Mouse (Mus musculus) neural tube, embryonic 15.5 days (tissue): ENCODE measurements at regions not wholly inside any gene's neighbourhood (a gene's known extent, or its start where the extent isn't known, plus 50 kb on each side); places are given as distances from the start of the nearest gene placed in this dataset.

Experiments
- ATAC-seq: fragments of 200-750 bp; cut with Nextera tagmentation; 2 replicates; pipeline ENCODE4 v1.8.0; 2017; ENCODE audit warnings: mild to moderate bottlenecking, moderate TSS enrichment, moderate library complexity; ENCODE audit not compliant: low FRiP score
- H3K27ac ChIP-seq: fragments of 300-500 bp; sonication (generic); replicated peaks from 2 replicates; pipeline ENCODE4 v1.5.1; 2015; ENCODE audit warnings: mild to moderate bottlenecking, inconsistent platforms
- H3K27me3 ChIP-seq: fragments of 300-500 bp; sonication (generic); replicated peaks from 2 replicates; pipeline ENCODE4 v1.6.1; 2015; ENCODE audit warnings: inconsistent platforms
- H3K36me3 ChIP-seq: fragments of 300-500 bp; sonication (generic); 2 replicates; pipeline ENCODE4 v1.6.1; 2015; ENCODE audit warnings: inconsistent platforms
- H3K4me1 ChIP-seq: fragments of 300-500 bp; sonication (generic); 2 replicates; pipeline ENCODE4 v1.6.1; 2015; ENCODE audit warnings: inconsistent platforms
- H3K4me2 ChIP-seq: fragments of 300-500 bp; sonication (generic); 2 replicates; pipeline ENCODE4 v1.6.1; 2015; ENCODE audit warnings: inconsistent platforms, mild to moderate bottlenecking, moderate library complexity
- H3K4me3 ChIP-seq: fragments of 300-500 bp; sonication (generic); replicated peaks from 2 replicates; pipeline ENCODE4 v1.5.1; 2015; ENCODE audit warnings: mild to moderate bottlenecking, inconsistent platforms
- H3K9ac ChIP-seq: fragments of 300-500 bp; sonication (generic); replicated peaks from 2 replicates; pipeline ENCODE4 v1.6.1; 2015; ENCODE audit warnings: mild to moderate bottlenecking, inconsistent platforms
- H3K9me3 ChIP-seq: fragments of 300-500 bp; sonication (generic); replicated peaks from 2 replicates; pipeline ENCODE4 v1.6.1; 2016; ENCODE audit warnings: inconsistent platforms
- WGBS: fragments of 180-500 bp; shearing (Covaris S2); methylation state at CpG from one replicate; pipeline ENCODE4 v1.1.7; 2015; ENCODE audit warnings: mixed read lengths; 5-methylcytosine and 5-hydroxymethylcytosine counted together

DNA sequence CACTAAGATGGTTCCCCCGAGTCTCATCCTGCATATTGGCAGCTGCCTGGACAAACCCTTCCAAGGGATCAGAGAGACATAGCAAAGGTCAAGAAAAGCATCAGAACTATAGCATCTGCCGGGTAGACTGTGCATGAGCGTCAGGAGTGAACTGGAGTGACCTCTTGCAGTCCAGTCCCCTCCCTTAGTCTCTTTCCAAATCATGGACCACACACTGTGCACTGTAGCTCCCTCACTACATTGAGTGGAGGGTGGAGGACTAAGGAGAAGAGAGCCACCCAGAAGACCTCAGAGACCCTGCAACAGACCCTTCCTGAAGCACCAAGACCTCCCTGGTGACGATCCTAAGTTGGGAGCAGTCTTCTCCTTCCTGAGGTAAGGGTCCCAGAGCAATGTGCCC lies 107.8 kb upstream of the Cd93 start:
- Histone ChIP-seq H3K4me1 (no peaks in the 10 kb centered on the region), H3K4me2 (no peak overlapping the region), H3K9ac (no peak overlapping the region), H3K27ac (no peak overlapping the region), H3K4me3 (no peak overlapping the region), H3K36me3 (no peaks in the 10 kb centered on the region), H3K9me3 (no peaks in the 10 kb centered on the region), H3K27me3 (no peaks in the 10 kb centered on the region)
- ATAC-seq = no peak
- 91% methylated on average over 4 of the region's 4 CpGs for WGBS

DNA sequence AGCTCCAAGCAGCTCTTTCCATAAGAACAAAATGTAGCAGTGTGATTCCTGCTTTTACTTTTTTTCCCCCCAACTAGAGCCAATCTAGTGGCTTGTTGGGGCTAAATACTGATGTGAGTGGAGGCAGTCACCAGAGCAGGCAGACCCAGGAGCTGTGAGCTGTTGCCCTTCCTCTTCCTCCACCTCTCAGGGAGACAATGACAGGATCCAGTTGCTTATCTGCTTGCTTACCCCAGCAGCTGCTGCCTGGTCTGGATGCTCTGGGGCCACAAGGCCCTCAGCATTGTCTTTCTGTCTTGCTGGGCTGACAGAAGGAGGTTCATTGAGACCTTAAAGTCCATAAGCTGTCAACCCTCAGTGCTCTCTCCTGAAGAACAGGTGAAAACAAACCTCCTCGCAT lies 106.3 kb upstream of the Cd93 start:
- no peaks in the 10 kb centered on the region for H3K4me1 ChIP-seq
- H3K27ac ChIP-seq = no peak overlapping the region
- H3K4me2 ChIP-seq = no peak overlapping the region
- H3K4me3 ChIP-seq = no peak overlapping the region
- 86% methylated on average over 1 of the region's 1 CpGs for WGBS
- H3K27me3 ChIP-seq = no peaks in the 10 kb centered on the region
- no peaks in the 10 kb centered on the region for H3K36me3 ChIP-seq
- no peaks in the 10 kb centered on the region for H3K9me3 ChIP-seq
- no peak overlapping the region for H3K9ac ChIP-seq
- no peak for ATAC-seq

DNA sequence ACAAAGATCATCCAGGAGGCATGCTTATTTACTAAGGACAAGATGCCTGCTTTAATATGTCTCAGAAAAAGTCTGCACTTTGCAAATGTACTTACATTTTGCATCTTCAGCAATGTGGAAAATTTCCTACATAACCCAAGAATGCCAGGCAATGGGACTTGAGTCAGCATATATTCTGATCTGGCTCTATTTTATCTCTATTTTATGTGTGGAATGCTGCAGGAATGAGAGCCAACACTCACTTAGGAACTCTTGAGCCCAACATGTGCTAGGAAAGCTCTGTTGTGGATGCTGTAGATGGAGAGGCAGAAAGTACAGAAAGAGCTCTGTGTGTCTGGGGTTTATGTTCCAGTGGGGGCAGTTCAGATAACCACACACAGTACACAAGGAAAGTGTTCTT lies 99.0 kb upstream of the Cd93 start:
- no peak overlapping the region for H3K4me3 ChIP-seq
- no peak overlapping the region for H3K27ac ChIP-seq
- H3K9me3 ChIP-seq = no peaks in the 10 kb centered on the region
- H3K36me3 ChIP-seq = no peaks in the 10 kb centered on the region
- H3K9ac ChIP-seq = no peak overlapping the region
- no peak for ATAC-seq
- H3K4me2 ChIP-seq = no peak overlapping the region
- no peaks in the 10 kb centered on the region for H3K27me3 ChIP-seq
- H3K4me1 ChIP-seq = no peaks in the 10 kb centered on the region

DNA sequence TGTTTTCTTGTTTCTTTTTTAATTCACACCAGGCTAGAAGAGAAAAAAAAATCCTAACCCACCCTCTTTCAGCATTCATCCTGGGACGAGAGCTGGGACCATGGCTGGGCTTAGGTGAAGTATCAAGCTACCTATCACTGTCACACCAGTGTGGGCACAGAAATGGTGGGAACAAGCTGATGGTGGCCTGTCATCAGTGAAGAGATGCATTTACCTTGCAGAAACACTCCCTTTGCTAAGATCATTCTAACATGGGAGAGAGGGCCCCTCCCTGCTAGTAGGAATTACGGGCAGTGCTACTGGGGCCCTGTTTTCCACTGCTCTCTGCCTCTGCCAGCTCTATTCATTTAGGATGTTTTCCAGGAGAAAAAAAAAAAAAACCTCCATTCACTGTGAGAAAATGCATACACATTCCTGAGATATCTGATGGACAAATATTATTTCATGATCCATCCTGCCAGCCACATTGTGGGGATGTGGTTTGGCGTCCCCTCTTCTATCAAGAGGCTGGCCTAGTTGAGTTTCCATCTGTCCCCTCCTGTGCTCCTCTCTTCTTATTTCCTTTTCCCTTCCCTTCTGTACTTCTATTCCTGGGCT lies 94.6 kb upstream of the Cd93 start:
- ATAC-seq = no peak
- H3K36me3 ChIP-seq = no peaks in the 10 kb centered on the region
- no peak overlapping the region for H3K9ac ChIP-seq
- H3K27ac ChIP-seq = no peak overlapping the region
- H3K27me3 ChIP-seq = no peaks in the 10 kb centered on the region
- 75% methylated on average over 3 of the region's 3 CpGs for WGBS
- no peak overlapping the region for H3K4me3 ChIP-seq
- H3K4me2 ChIP-seq = no peak overlapping the region
- no peaks in the 10 kb centered on the region for H3K4me1 ChIP-seq
- H3K9me3 ChIP-seq = no peaks in the 10 kb centered on the region

DNA sequence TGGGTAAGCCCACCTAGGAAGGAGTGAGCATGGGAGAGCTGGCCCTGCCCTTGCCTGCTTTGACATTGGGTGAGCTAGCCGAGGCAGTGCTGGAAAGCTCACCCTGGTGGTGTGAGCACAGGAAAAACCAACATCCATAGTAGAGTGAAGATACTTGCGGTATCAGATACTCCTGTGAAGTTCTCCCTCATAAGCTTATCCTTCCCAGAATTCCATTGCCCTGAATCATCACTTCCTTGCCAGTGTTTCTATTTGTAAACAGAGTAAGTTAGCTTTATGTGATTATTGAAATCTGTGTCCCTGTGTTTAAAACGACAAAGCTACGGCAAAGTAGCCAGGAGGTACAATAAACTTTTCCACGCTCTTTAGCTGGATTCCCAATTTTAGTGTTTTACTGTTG lies 93.9 kb upstream of the Cd93 start:
- no peak; the same call in 1 of the 2 replicates for ATAC-seq
- Histone ChIP-seq H3K4me1 (no peaks in the 10 kb centered on the region), H3K27me3 (no peaks in the 10 kb centered on the region), H3K36me3 (no peaks in the 10 kb centered on the region), H3K9me3 (no peaks in the 10 kb centered on the region), H3K9ac (no peak overlapping the region), H3K4me3 (no peak overlapping the region), H3K27ac (no peak overlapping the region), H3K4me2 (no peak overlapping the region)
- 83% methylated on average over 5 of the region's 5 CpGs for WGBS

DNA sequence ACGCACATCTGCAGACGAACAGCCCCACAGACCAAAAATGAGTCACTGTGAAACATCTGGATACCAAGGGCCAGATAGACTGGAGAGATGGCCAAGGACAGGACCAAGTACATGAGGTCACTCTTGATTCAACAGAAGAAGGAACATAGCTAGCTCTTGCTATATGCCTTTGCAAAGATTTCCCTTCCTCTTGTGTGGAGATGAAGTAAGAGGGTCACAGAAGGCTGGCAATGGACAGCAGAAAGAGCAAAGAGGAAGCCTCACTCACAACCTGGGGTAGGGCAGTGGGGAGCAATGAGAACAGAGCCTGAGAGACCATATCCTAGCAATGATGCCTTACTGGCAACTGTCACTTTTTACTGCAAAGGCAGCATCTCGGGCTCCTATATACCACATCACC lies 93.2 kb upstream of the Cd93 start:
- 89% methylated on average over 3 of the region's 3 CpGs for WGBS
- no peak overlapping the region for H3K4me2 ChIP-seq
- no peaks in the 10 kb centered on the region for H3K36me3 ChIP-seq
- H3K27ac ChIP-seq = no peak overlapping the region
- no peaks in the 10 kb centered on the region for H3K27me3 ChIP-seq
- no peaks in the 10 kb centered on the region for H3K9me3 ChIP-seq
- no peak overlapping the region for H3K4me3 ChIP-seq
- no peak for ATAC-seq
- no peak overlapping the region for H3K9ac ChIP-seq
- no peaks in the 10 kb centered on the region for H3K4me1 ChIP-seq

DNA sequence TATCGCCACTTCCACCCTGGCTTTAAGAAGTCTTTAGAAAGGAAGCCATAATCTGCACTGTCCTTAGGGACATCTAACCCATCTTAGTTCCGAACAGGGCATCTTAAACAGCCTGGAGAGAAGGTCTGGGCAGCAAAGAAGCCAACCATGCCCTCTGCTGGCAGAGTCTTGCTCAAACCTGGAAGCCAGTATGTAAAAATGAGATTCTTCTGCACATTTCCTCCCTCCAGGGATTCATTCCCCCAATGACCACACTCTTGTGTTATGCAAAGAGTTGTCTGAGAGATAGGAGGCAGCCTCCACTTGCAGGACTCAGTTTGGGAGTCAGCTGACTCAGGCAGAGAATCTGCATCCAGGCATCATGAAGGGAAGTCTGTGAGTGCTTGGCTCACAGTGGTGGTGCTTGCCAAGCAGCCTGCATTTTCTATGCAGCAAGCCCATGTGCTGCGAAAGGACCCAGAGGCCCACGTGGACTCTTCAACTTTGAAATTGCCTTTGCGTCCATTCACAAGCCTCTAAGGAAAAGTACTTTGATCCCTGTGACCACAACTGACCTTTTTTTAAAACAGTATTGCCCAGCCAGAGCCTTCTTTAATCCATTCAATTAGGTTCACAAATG lies 92.3 kb upstream of the Cd93 start:
- H3K4me2 ChIP-seq = no peak overlapping the region
- no peak overlapping the region for H3K27ac ChIP-seq
- H3K4me3 ChIP-seq = no peak overlapping the region
- no peak overlapping the region for H3K9ac ChIP-seq
- H3K4me1 ChIP-seq = no peaks in the 10 kb centered on the region
- H3K27me3 ChIP-seq = no peaks in the 10 kb centered on the region
- 60% methylated on average over 5 of the region's 5 CpGs for WGBS
- ATAC-seq = no peak
- H3K36me3 ChIP-seq = no peaks in the 10 kb centered on the region
- no peaks in the 10 kb centered on the region for H3K9me3 ChIP-seq

DNA sequence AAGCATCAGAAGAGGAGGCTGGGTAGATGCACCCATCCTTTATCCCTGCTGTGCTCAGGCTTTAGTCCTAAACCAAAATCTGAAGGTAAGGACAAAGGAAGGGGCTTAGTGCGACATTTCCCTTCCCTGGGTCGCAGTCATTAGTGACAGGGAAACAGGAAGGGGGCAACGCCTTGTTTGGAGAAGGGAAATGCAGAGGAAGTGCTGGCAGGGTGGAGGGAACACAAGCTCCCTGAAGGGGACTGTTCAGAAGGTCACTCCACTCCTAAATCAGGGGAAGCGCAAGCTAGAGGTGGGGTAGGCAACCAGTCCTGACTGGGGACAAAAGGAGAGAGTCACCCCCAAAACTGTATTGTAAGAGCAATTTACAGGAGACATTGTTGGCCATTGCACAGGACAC lies 88.7 kb upstream of the Cd93 start:
- Histone ChIP-seq H3K4me2 (no peak overlapping the region), H3K9me3 (no peaks in the 10 kb centered on the region), H3K9ac (no peak overlapping the region), H3K36me3 (no peaks in the 10 kb centered on the region), H3K4me1 (no peaks in the 10 kb centered on the region), H3K4me3 (no peak overlapping the region), H3K27ac (no peak overlapping the region), H3K27me3 (no peaks in the 10 kb centered on the region)
- ATAC-seq = no peak
- WGBS = 63% methylated on average over 4 of the region's 4 CpGs

DNA sequence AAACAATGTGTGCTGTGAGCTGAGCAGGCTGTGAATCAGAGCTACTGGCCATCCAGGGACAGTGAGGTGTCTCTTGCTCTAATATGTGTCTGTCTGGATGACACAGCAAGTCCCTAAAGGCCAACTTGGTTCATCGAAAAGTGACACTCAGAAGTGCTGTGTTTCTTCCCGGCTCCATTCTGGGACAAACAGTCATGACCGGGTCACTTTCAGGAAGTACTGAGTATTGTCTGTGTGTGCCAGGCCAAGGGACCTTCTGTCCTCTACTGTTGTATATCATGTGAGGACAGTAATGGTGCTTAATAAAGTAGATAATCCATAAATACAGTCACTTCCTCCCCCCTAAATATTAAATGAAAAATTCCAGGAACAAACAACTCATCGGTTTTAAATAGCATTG lies 87.2 kb upstream of the Cd93 start:
- no peaks in the 10 kb centered on the region for H3K36me3 ChIP-seq
- H3K27me3 ChIP-seq = no peaks in the 10 kb centered on the region
- H3K4me3 ChIP-seq = no peak overlapping the region
- no peaks in the 10 kb centered on the region for H3K9me3 ChIP-seq
- H3K9ac ChIP-seq = no peak overlapping the region
- no peak for ATAC-seq
- no peak overlapping the region for H3K27ac ChIP-seq
- 73% methylated on average over 4 of the region's 4 CpGs for WGBS
- H3K4me1 ChIP-seq = no peaks in the 10 kb centered on the region
- H3K4me2 ChIP-seq = no peak overlapping the region

DNA sequence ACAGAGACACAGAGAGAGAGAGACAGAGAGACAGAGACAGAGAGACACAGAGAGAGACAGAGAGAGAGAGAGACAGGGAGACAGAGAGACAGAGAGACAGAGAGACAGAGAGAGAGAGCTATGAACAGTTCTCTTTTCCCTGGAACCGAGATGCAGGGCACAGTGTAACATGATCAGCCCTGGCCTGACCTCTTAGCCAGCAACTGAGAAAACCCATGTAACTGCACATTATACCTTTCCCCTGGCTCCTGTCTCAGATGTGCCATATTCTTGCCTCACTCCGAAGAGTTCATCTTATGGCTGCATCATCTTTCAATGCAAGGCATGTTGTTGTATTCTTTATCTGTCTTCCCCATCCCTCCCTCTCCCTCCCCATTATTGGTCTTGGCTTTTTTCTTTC lies 86.5 kb upstream of the Cd93 start:
- Histone ChIP-seq H3K4me1 (no peaks in the 10 kb centered on the region), H3K9ac (no peak overlapping the region), H3K4me2 (no peak overlapping the region), H3K4me3 (no peak overlapping the region), H3K9me3 (no peaks in the 10 kb centered on the region), H3K27ac (no peak overlapping the region), H3K36me3 (no peaks in the 10 kb centered on the region), H3K27me3 (no peaks in the 10 kb centered on the region)
- 60% methylated on average over 2 of the region's 2 CpGs for WGBS
- no peak for ATAC-seq

DNA sequence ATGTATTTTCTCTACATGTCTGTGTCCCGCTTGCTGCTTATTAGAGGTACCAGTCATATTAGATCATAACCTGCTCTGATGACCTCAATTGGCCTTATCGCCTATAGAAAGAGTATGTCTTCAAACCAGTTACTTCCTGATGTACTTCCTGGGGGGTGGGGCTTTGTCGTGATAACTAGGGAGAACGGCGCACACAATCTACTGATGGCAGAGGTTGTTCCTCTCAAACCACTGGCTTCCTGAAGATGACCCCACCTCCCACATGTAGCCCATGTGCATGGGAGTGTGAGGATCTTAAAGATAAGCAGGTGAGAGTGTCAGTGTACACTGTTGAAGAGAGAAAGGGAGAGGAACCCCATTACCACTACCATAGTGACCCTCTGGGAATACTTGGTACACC lies 84.4 kb upstream of the Cd93 start:
- no peaks in the 10 kb centered on the region for H3K36me3 ChIP-seq
- no peak for ATAC-seq

DNA sequence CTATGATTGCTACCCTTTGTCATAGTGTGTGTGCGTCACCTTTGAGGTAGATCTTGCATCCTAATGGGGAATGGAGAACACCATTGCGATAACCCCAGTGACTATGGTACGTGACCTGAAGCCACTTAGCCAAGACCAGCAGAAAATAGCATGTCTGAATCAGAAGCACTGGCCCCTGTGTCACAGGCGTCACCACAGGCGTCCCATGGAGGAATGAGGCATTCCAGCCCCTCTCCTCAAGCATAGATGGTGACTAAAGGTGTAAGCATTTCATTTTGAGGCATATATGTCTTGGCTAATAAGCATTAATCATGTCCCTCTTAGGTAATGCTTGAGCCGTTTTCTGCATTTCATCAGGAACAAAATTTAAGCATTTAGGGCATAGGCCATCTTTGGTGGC lies 82.1 kb upstream of the Cd93 start:
- Histone ChIP-seq H3K27me3 (no peaks in the 10 kb centered on the region), H3K27ac (no peak overlapping the region), H3K9me3 (no peaks in the 10 kb centered on the region), H3K4me2 (no peak overlapping the region), H3K4me1 (no peaks in the 10 kb centered on the region), H3K36me3 (no peaks in the 10 kb centered on the region), H3K9ac (no peak overlapping the region), H3K4me3 (no peak overlapping the region)
- ATAC-seq = no peak
- WGBS = 94% methylated on average over 6 of the region's 6 CpGs

More for the DNA sequence above, 84.4 kb upstream of the Cd93 start:
- no peak overlapping the region for H3K27ac ChIP-seq
- WGBS = 90% methylated on average over 5 of the region's 5 CpGs
- H3K9ac ChIP-seq = no peak overlapping the region
- H3K4me1 ChIP-seq = no peaks in the 10 kb centered on the region
- H3K4me2 ChIP-seq = no peak overlapping the region
- no peaks in the 10 kb centered on the region for H3K27me3 ChIP-seq
- no peaks in the 10 kb centered on the region for H3K9me3 ChIP-seq
- no peak overlapping the region for H3K4me3 ChIP-seq

DNA sequence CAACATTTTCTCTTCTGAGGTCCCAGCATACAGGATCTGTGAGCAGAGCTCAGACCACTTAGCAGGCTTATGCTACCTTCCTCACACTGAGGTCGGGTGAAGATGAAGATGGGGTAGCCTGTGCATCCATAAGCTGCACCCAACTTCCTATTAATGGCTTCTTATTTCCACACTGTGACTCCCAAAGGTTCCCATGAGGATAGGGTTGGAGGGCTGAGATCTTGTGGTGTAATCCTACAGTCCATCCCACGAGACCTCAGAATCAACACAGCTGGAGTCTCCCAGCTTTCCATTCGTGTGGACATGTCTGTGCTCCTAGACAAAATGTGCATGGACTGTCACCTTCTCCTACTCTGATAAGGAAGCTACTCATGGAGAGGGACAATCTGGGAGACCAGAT lies 80.0 kb upstream of the Cd93 start:
- 85% methylated on average over 3 of the region's 3 CpGs for WGBS
- Histone ChIP-seq H3K27ac (no peak overlapping the region), H3K36me3 (no peaks in the 10 kb centered on the region), H3K4me3 (no peak overlapping the region), H3K4me1 (no peaks in the 10 kb centered on the region), H3K4me2 (no peak overlapping the region), H3K9ac (no peak overlapping the region), H3K9me3 (no peaks in the 10 kb centered on the region), H3K27me3 (no peaks in the 10 kb centered on the region)
- no peak for ATAC-seq
